14 mouse cellular contexts compared by ENCODE assay signal in the genomic region with DNA sequence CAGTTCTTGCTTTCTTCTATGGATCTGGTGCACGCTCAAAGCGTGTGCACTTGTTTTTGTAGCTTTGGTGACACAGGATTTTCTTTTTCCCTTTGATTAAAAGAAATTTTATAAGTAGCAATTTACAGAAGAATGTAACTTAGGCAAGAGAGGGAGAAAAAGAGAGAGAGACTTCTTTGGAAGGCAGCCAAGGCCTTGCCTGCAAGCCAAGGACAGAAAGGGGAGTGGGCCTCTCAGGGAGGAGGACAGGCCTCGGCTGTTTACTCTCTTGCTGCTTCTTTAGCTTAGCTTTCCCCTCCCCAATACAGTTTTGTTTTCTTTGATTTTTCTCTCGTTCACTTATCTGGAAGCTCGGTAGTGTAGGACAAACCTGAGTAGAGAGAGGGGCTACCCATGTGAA. TPM values are rescaled to one million over a fixed set of nuclear protein-coding genes. Genes with fewer than 3 reads are reported as not detected.
DNase-seq lines count a peak whose midpoint lies in the region; ATAC-seq and TF ChIP-seq lines count a peak whose summit lies in the region.
"Had no signal": no experiment of that assay in that cellular context is flagged by ENCODE, and none has a peak within 500 bp of the region (broad histone marks: within the 10 kb centered on the region; RNA-seq: fewer than 3 reads in every experiment).

No protein-coding gene starts in this region.

- no peak for ATAC-seq in embryonic facial prominence, embryonic 12.5 days (ENCODE audit: insufficient number of reproducible peaks, insufficient read depth, low FRiP score, low TSS enrichment)
- no peak for ATAC-seq in kidney, embryonic 15.5 days (replicated peaks; ENCODE audit: low FRiP score)
- ATAC-seq in G1E (ENCODE audit: extremely low read depth, insufficient number of reproducible peaks, low FRiP score, poor library complexity, severe bottlenecking) = no peak
- ATAC-seq in intestine, embryonic 16.5 days = no peak

- H3K4me2 ChIP-seq in embryonic facial prominence, embryonic 12.5 days (replicated peaks) = no peak overlapping the region
- H3K4me2 ChIP-seq in kidney, embryonic 15.5 days = no peak overlapping the region
- peak overlapping the region; percentile 16; the same call in 1 of the 2 replicates for H3K4me2 ChIP-seq in intestine, embryonic 16.5 days (ENCODE audit: low read depth, low read length)

- H3K36me3 ChIP-seq in embryonic facial prominence, embryonic 12.5 days = no peaks in the 10 kb centered on the region
- H3K36me3 ChIP-seq in embryonic facial prominence, embryonic 10.5 days (replicated peaks) = no peaks in the 10 kb centered on the region; the same call in 1 of the 2 replicates
- H3K36me3 ChIP-seq in kidney, embryonic 15.5 days = no peaks in the 10 kb centered on the region
- peaks cover 6% of the 10 kb centered on the region for H3K36me3 ChIP-seq in G1E (replicated peaks)
- H3K36me3 ChIP-seq in intestine, embryonic 16.5 days (ENCODE audit: control insufficient read depth, insufficient read depth, low read length) = no peaks in the 10 kb centered on the region

- H3K9me3 ChIP-seq in embryonic facial prominence, embryonic 12.5 days = no peaks in the 10 kb centered on the region
- H3K9me3 ChIP-seq in embryonic facial prominence, embryonic 10.5 days = no peaks in the 10 kb centered on the region
- no peaks in the 10 kb centered on the region for H3K9me3 ChIP-seq in kidney, embryonic 15.5 days (replicated peaks)
- H3K9me3 ChIP-seq in G1E (replicated peaks) = no peaks in the 10 kb centered on the region
- H3K9me3 ChIP-seq in intestine, embryonic 16.5 days (ENCODE audit: control insufficient read depth, low read length) = no peaks in the 10 kb centered on the region

- H3K9ac ChIP-seq in embryonic facial prominence, embryonic 12.5 days = no peak overlapping the region
- H3K9ac ChIP-seq in kidney, embryonic 15.5 days = no peak overlapping the region
- H3K9ac ChIP-seq in intestine, embryonic 16.5 days (ENCODE audit: low read depth, low read length) = peak overlapping the region; percentile 36; the same call in 1 of the 2 replicates

- no peaks in the 10 kb centered on the region for H3K27me3 ChIP-seq in embryonic facial prominence, embryonic 12.5 days
- no peaks in the 10 kb centered on the region for H3K27me3 ChIP-seq in embryonic facial prominence, embryonic 10.5 days (replicated peaks; ENCODE audit: low read depth, poor library complexity, severe bottlenecking)
- H3K27me3 ChIP-seq in kidney, embryonic 15.5 days = no peaks in the 10 kb centered on the region
- peaks cover 7% of the 10 kb centered on the region; the same call in 1 of the 2 replicates for H3K27me3 ChIP-seq in G1E (ENCODE audit: insufficient read depth, low read length)
- H3K27me3 ChIP-seq in intestine, embryonic 16.5 days (replicated peaks; ENCODE audit: control insufficient read depth, insufficient read depth, low read length) = no peaks in the 10 kb centered on the region

- peaks cover 5% of the 10 kb centered on the region; the same call in 1 of the 2 replicates for H3K4me1 ChIP-seq in embryonic facial prominence, embryonic 12.5 days
- peaks cover 19% of the 10 kb centered on the region for H3K4me1 ChIP-seq in embryonic facial prominence, embryonic 10.5 days
- H3K4me1 ChIP-seq in kidney, embryonic 15.5 days = peaks cover 30% of the 10 kb centered on the region
- H3K4me1 ChIP-seq in G1E (ENCODE audit: insufficient read depth, low read depth, low read length) = peaks cover 32% of the 10 kb centered on the region
- peaks cover 23% of the 10 kb centered on the region for H3K4me1 ChIP-seq in intestine, embryonic 16.5 days (ENCODE audit: control insufficient read depth, insufficient read depth, low read length)

- TF ChIP-seq CTCF in G1E (IDR thresholded peaks at IDR 0.05; ENCODE audit: low read depth, low read length) = no peak

- 70% methylated on average over 5 of the region's 5 CpGs for WGBS in embryonic facial prominence, embryonic 12.5 days
- 89% methylated on average over 5 of the region's 5 CpGs for WGBS in embryonic facial prominence, embryonic 10.5 days
- 61% methylated on average over 5 of the region's 5 CpGs for WGBS in kidney, embryonic 15.5 days
- WGBS in intestine, embryonic 16.5 days = 34% methylated on average over 5 of the region's 5 CpGs

- DNase-seq in embryonic facial prominence, embryonic 10.5 days (ENCODE audit: low spot score) = no peak
- DNase-seq in kidney, adult 9 months = no peak
- peak; percentile 28 for DNase-seq in G1E (ENCODE audit: low spot score)
- DNase-seq in right cerebral cortex, adult 2 months (ENCODE audit: low spot score in 2 of 2) = no peak
- DNase-seq in spleen, postnatal 4 days (ENCODE audit: low spot score in 2 of 2) = no peak
- DNase-seq: cerebellum, postnatal 10 days; kidney, adult 18-20 months; liver; spleen, adult 18-20 months had no signal

- H3K27ac ChIP-seq in embryonic facial prominence, embryonic 12.5 days = peak overlapping the region; percentile 67
- H3K27ac ChIP-seq in embryonic facial prominence, embryonic 10.5 days (replicated peaks) = no peak overlapping the region
- peak overlapping the region; percentile 96 for H3K27ac ChIP-seq in kidney, embryonic 15.5 days
- peak overlapping the region; percentile 100 for H3K27ac ChIP-seq in intestine, embryonic 16.5 days (ENCODE audit: low read length)

- no peak overlapping the region for H3K4me3 ChIP-seq in embryonic facial prominence, embryonic 12.5 days
- H3K4me3 ChIP-seq in embryonic facial prominence, embryonic 10.5 days = no peak overlapping the region
- no peak overlapping the region for H3K4me3 ChIP-seq in kidney, embryonic 15.5 days (replicated peaks)
- H3K4me3 ChIP-seq in G1E (ENCODE audit: low read depth, low read length) = no peak overlapping the region
- no peak overlapping the region for H3K4me3 ChIP-seq in intestine, embryonic 16.5 days (ENCODE audit: low read length)
- H3K4me3 ChIP-seq: erythroblast, embryonic 14.5 days had no signal

RNA-seq across cellular contexts. Expression of a gene that starts 1.8 kb away (rescaled TPM):
- 28.0 and 28.7 TPM in 2 replicates for polyA plus RNA-seq in embryonic facial prominence, embryonic 12.5 days (2016; fragmentation: Nextera tagmentation; extraction: Ambion mirVana)
- 31.7 and 33.4 TPM in 2 replicates for polyA plus RNA-seq in embryonic facial prominence, embryonic 10.5 days (2016; fragmentation: Nextera tagmentation; extraction: Ambion mirVana)
- polyA plus RNA-seq in kidney, embryonic 15.5 days (2015; fragmentation: Nextera tagmentation; extraction: Ambion mirVana) = 25.1 and 26.5 TPM in 2 replicates
- 25.2 and 35.2 TPM in 2 replicates for total RNA-seq in G1E (2014; fragmentation: Nextera tagmentation)
- 30.0 and 35.3 TPM in 2 replicates for total RNA-seq in G1E (2017)
- 201 and 251 TPM in 2 replicates for polyA plus RNA-seq in G1E (2012)
- 16.6 and 17.8 TPM in 2 replicates for polyA plus RNA-seq in intestine, embryonic 16.5 days (2015; fragmentation: Nextera tagmentation; extraction: Ambion mirVana)

RNA-seq across cellular contexts. Expression of a gene that starts 12.7 kb away (rescaled TPM):
- 11.7 and 11.8 TPM in 2 replicates for polyA plus RNA-seq in embryonic facial prominence, embryonic 12.5 days (2016; fragmentation: Nextera tagmentation; extraction: Ambion mirVana)
- polyA plus RNA-seq in embryonic facial prominence, embryonic 10.5 days (2016; fragmentation: Nextera tagmentation; extraction: Ambion mirVana) = 2.3 and 3.1 TPM in 2 replicates
- 6.0 and 11.2 TPM in 2 replicates for polyA plus RNA-seq in kidney, embryonic 15.5 days (2015; fragmentation: Nextera tagmentation; extraction: Ambion mirVana)
- total RNA-seq in G1E (2014; fragmentation: Nextera tagmentation) (not detected in 2 replicates), G1E (2017) (not detected in 2 replicates)
- not detected in 2 replicates for polyA plus RNA-seq in G1E (2012)
- polyA plus RNA-seq in intestine, embryonic 16.5 days (2015; fragmentation: Nextera tagmentation; extraction: Ambion mirVana) = 6.6 and 7.3 TPM in 2 replicates
- total RNA-seq: neutrophil, adult 5-6 weeks had no signal
- polyA plus RNA-seq: erythroblast, embryonic 14.5 days had no signal

RNA-seq across cellular contexts. Expression of a gene that starts 13.3 kb away (rescaled TPM):
- polyA plus RNA-seq in embryonic facial prominence, embryonic 12.5 days (2016; fragmentation: Nextera tagmentation; extraction: Ambion mirVana) = 101 and 104 TPM in 2 replicates
- 57.9 and 63.0 TPM in 2 replicates for polyA plus RNA-seq in embryonic facial prominence, embryonic 10.5 days (2016; fragmentation: Nextera tagmentation; extraction: Ambion mirVana)
- polyA plus RNA-seq in kidney, embryonic 15.5 days (2015; fragmentation: Nextera tagmentation; extraction: Ambion mirVana) = 67.2 and 80.1 TPM in 2 replicates
- total RNA-seq in G1E (2014; fragmentation: Nextera tagmentation) = not detected in 2 replicates
- total RNA-seq in G1E (2017) = 0.05 and 0.17 TPM in 2 replicates
- polyA plus RNA-seq in G1E (2012) = not detected in 2 replicates
- polyA plus RNA-seq in intestine, embryonic 16.5 days (2015; fragmentation: Nextera tagmentation; extraction: Ambion mirVana) = 38.7 and 42.7 TPM in 2 replicates
- total RNA-seq: neutrophil, adult 5-6 weeks had no signal

RNA-seq across cellular contexts. Expression of a gene that starts 26.5 kb away (rescaled TPM):
- 33.1 and 33.7 TPM in 2 replicates for polyA plus RNA-seq in embryonic facial prominence, embryonic 12.5 days (2016; fragmentation: Nextera tagmentation; extraction: Ambion mirVana)
- polyA plus RNA-seq in embryonic facial prominence, embryonic 10.5 days (2016; fragmentation: Nextera tagmentation; extraction: Ambion mirVana) = 15.7 and 18.0 TPM in 2 replicates
- polyA plus RNA-seq in kidney, embryonic 15.5 days (2015; fragmentation: Nextera tagmentation; extraction: Ambion mirVana) = 20.9 and 22.5 TPM in 2 replicates
- total RNA-seq in G1E (2014; fragmentation: Nextera tagmentation) = not detected in 2 replicates
- 0.05 and 0.23 TPM in 2 replicates for total RNA-seq in G1E (2017)
- not detected in 2 replicates for polyA plus RNA-seq in G1E (2012)
- 7.6 and 9.8 TPM in 2 replicates for polyA plus RNA-seq in intestine, embryonic 16.5 days (2015; fragmentation: Nextera tagmentation; extraction: Ambion mirVana)
- total RNA-seq: neutrophil, adult 5-6 weeks had no signal
- polyA plus RNA-seq: erythroblast, embryonic 14.5 days had no signal

RNA-seq across cellular contexts. Expression of a gene that starts 40.2 kb away (rescaled TPM):
- 2.5 and 3.1 TPM in 2 replicates for polyA plus RNA-seq in embryonic facial prominence, embryonic 12.5 days (2016; fragmentation: Nextera tagmentation; extraction: Ambion mirVana)
- polyA plus RNA-seq in embryonic facial prominence, embryonic 10.5 days (2016; fragmentation: Nextera tagmentation; extraction: Ambion mirVana) = 3.3 and 3.5 TPM in 2 replicates
- polyA plus RNA-seq in kidney, embryonic 15.5 days (2015; fragmentation: Nextera tagmentation; extraction: Ambion mirVana) = 0.63 and 1.2 TPM in 2 replicates
- total RNA-seq in G1E (2014; fragmentation: Nextera tagmentation) (0.30 TPM in 1 of 2 replicates, not detected in the other), G1E (2017) (0.76 and 1.1 TPM in 2 replicates)
- 4.0 and 4.8 TPM in 2 replicates for polyA plus RNA-seq in G1E (2012)
- polyA plus RNA-seq in intestine, embryonic 16.5 days (2015; fragmentation: Nextera tagmentation; extraction: Ambion mirVana) = 1.5 and 1.9 TPM in 2 replicates

Comparison
In these comparisons a context has a peak if more than half of its experiments do, and no peak if none do; other contexts are left out.
1. RNA of a gene that starts 13.3 kb away (polyA plus RNA-seq): 101 to 104 TPM in embryonic facial prominence, embryonic 12.5 days, 67.2 to 80.1 TPM in kidney, embryonic 15.5 days, 57.9 to 63.0 TPM in embryonic facial prominence, embryonic 10.5 days and 38.7 to 42.7 TPM in intestine, embryonic 16.5 days; not detected in G1E; every median in the first group is over 10 times any median in the second.